In genomic region chr11:97738703-97739102, GRCm38 (mm10) we compare ENCODE assay signal across 13 mouse cellular contexts. TPM values are rescaled to one million over a fixed set of nuclear protein-coding genes. Genes with fewer than 3 reads are reported as not detected.
A peak's percentile ranks its signal among the peaks of the same experiment; 100 is the strongest.
DNase-seq lines count a peak whose midpoint lies in the region; ATAC-seq and TF ChIP-seq lines count a peak whose summit lies in the region.
"Had no signal": no experiment of that assay in that cellular context is flagged by ENCODE, and none has a peak within 500 bp of the region (broad histone marks: within the 10 kb centered on the region; RNA-seq: fewer than 3 reads in every experiment).

No protein-coding gene starts in this region.

- H3K27me3 ChIP-seq in hindbrain, embryonic 11.5 days (ENCODE audit: control insufficient read depth, insufficient read depth, low read length), result no peaks in the 10 kb centered on the region
- H3K27me3 ChIP-seq: embryonic facial prominence, embryonic 12.5 days; heart, embryonic 15.5 days; kidney, embryonic 15.5 days had no signal

- H3K4me2 ChIP-seq in hindbrain, embryonic 11.5 days (replicated peaks; ENCODE audit: low read depth, low read length), result no peak overlapping the region
- H3K4me2 ChIP-seq: embryonic facial prominence, embryonic 12.5 days; heart, embryonic 15.5 days; kidney, embryonic 15.5 days had no signal

- H3K9me3 ChIP-seq in ES-E14 (ENCODE audit: control insufficient read depth, insufficient read depth, low read depth, low read length), result no peaks in the 10 kb centered on the region
- no peaks in the 10 kb centered on the region for H3K9me3 ChIP-seq in hindbrain, embryonic 11.5 days (ENCODE audit: control insufficient read depth, low read length)
- H3K9me3 ChIP-seq: embryonic facial prominence, embryonic 12.5 days; heart, embryonic 15.5 days; kidney, embryonic 15.5 days had no signal

- H3K4me3 ChIP-seq in layer of hippocampus, adult 2 months, result no peak overlapping the region
- no peak overlapping the region for H3K4me3 ChIP-seq in ES-E14 (ENCODE audit: insufficient read depth in 1 of 2, low read depth in 1 of 2, low read length in 2 of 2, poor library complexity in 1 of 2, severe bottlenecking in 1 of 2)
- no peak overlapping the region for H3K4me3 ChIP-seq in hindbrain, embryonic 11.5 days (ENCODE audit: low read depth, low read length)
- H3K4me3 ChIP-seq: embryonic facial prominence, embryonic 12.5 days; heart, embryonic 15.5 days; kidney, embryonic 15.5 days had no signal

- 68% methylated on average over 6 of the region's 6 CpGs for WGBS in hindbrain, embryonic 11.5 days

- no peaks in the 10 kb centered on the region for H3K36me3 ChIP-seq in ES-E14 (ENCODE audit: control insufficient read depth, insufficient read depth, low read length, poor library complexity, severe bottlenecking)
- no peaks in the 10 kb centered on the region for H3K36me3 ChIP-seq in hindbrain, embryonic 11.5 days (ENCODE audit: control insufficient read depth, insufficient read depth, low read length)
- H3K36me3 ChIP-seq: embryonic facial prominence, embryonic 12.5 days; heart, embryonic 15.5 days had no signal

- no peak overlapping the region for H3K9ac ChIP-seq in ES-E14 (ENCODE audit: insufficient read depth, low read depth, low read length, poor library complexity, severe bottlenecking)
- no peak overlapping the region for H3K9ac ChIP-seq in hindbrain, embryonic 11.5 days (ENCODE audit: low read depth, low read length)
- H3K9ac ChIP-seq: embryonic facial prominence, embryonic 12.5 days; heart, embryonic 15.5 days; kidney, embryonic 15.5 days had no signal

- TF ChIP-seq CTCF in layer of hippocampus, adult 2 months (conservative IDR thresholded peaks at IDR 0.05), result peak; percentile 67

- no peak overlapping the region for H3K27ac ChIP-seq in layer of hippocampus, adult 2 months
- no peak overlapping the region for H3K27ac ChIP-seq in ES-E14 (ENCODE audit: insufficient read depth, low read depth, low read length, poor library complexity, severe bottlenecking)
- H3K27ac ChIP-seq in hindbrain, embryonic 11.5 days (ENCODE audit: low read depth, low read length), result no peak overlapping the region
- H3K27ac ChIP-seq: embryonic facial prominence, embryonic 12.5 days; heart, embryonic 15.5 days had no signal

- in situ Hi-C loops in ES-E14 (cut with MboI; ENCODE audit: low sequenced_read_pairs in 2 of 2, unreplicated experiment in 2 of 2), result no loop called here

- no peak for DNase-seq in layer of hippocampus, adult 2 months (ENCODE audit: low spot score in 2 of 2)
- no peak for DNase-seq in layer of hippocampus, adult 9-10 months (ENCODE audit: low spot score)
- DNase-seq in A20 (ENCODE audit: low read depth, low spot score) (peak; percentile 62), ES-E14 (ENCODE audit: low read depth, low spot score) (peak; percentile 47)
- DNase-seq in forelimb bud, embryonic 11.5 days (ENCODE audit: low read depth, low spot score), result peak; percentile 11
- DNase-seq in hindbrain, embryonic 11.5 days (ENCODE audit: low spot score), result no peak
- no peak for DNase-seq in layer of hippocampus, postnatal 10 days (ENCODE audit: low spot score in 2 of 2)
- DNase-seq in adrenal gland, postnatal 4 days (ENCODE audit: low spot score in 2 of 2), result no peak
- DNase-seq: right cerebral cortex, postnatal 14 days had no signal

- H3K4me1 ChIP-seq in ES-E14 (ENCODE audit: control insufficient read depth in 2 of 2, insufficient read depth in 2 of 2, low read length in 2 of 2, poor library complexity in 1 of 2), result peaks cover 0 to 25% of the 10 kb centered on the region in 2 experiments; a peak in 2 of 4 replicates
- H3K4me1 ChIP-seq in hindbrain, embryonic 11.5 days (replicated peaks; ENCODE audit: control insufficient read depth, insufficient read depth, low read length), result peaks cover 8% of the 10 kb centered on the region

- no peak for ATAC-seq in hindbrain, embryonic 11.5 days (ENCODE audit: low FRiP score)
- ATAC-seq: activated CD4-positive, CD25-positive, alpha-beta regulatory T cell, adult 4 months had no signal

TF ChIP-seq in ES-E14, 5 proteins besides CTCF, POLR2A, EP300 and RAD21:
- TF ChIP-seq CHD2 (IDR thresholded peaks at IDR 0.05; ENCODE audit: low read depth, low read length), result no peak
- no peak for TF ChIP-seq ZNF384 (IDR thresholded peaks at IDR 0.05; ENCODE audit: low read depth, low read length)
- TF ChIP-seq HCFC1 (IDR thresholded peaks at IDR 0.05; ENCODE audit: borderline replicate concordance, insufficient read depth, low read length), result no peak
TF ChIP-seq in ES-E14: peak in this region for 0.

RNA-seq across cellular contexts. Expression of gene Pip4k2b, which starts 5.8 kb away (rescaled TPM):
- 100 to 1,000 TPM; 106 to 109 TPM for total RNA-seq in layer of hippocampus, adult 2 months (2021)
- 26.5 and 31.3 TPM in 2 replicates for total RNA-seq in ES-E14 (2012; rRNA removed)
- polyA plus RNA-seq in hindbrain, embryonic 11.5 days (2014; fragmentation: Nextera tagmentation; extraction: Ambion mirVana), result 2.9 and 3.4 TPM in 2 replicates
- total RNA-seq in layer of hippocampus, postnatal 10 days (2021), result 100 to 1,000 TPM; 121 to 138 TPM
- total RNA-seq in adrenal gland, postnatal 4 days (2021), result 10 to 100 TPM; 36.0 to 39.1 TPM

RNA-seq across cellular contexts. Expression of gene Cwc25, which starts 27.7 kb away (rescaled TPM):
- 10 to 100 TPM; 20.1 to 20.6 TPM for total RNA-seq in layer of hippocampus, adult 2 months (2021)
- 14.0 and 18.5 TPM in 2 replicates for total RNA-seq in ES-E14 (2012; rRNA removed)
- 13.1 and 17.0 TPM in 2 replicates for polyA plus RNA-seq in hindbrain, embryonic 11.5 days (2014; fragmentation: Nextera tagmentation; extraction: Ambion mirVana)
- 10 to 100 TPM; 19.5 to 20.6 TPM for total RNA-seq in layer of hippocampus, postnatal 10 days (2021)
- 10 to 100 TPM; 23.0 to 24.5 TPM for total RNA-seq in adrenal gland, postnatal 4 days (2021)

RNA-seq across cellular contexts. Expression of gene Psmb3, which starts 35.5 kb away (rescaled TPM):
- 100 to 1,000 TPM; 128 to 133 TPM for total RNA-seq in layer of hippocampus, adult 2 months (2021)
- 522 and 677 TPM in 2 replicates for total RNA-seq in ES-E14 (2012; rRNA removed)
- 468 and 507 TPM in 2 replicates for polyA plus RNA-seq in hindbrain, embryonic 11.5 days (2014; fragmentation: Nextera tagmentation; extraction: Ambion mirVana)
- total RNA-seq in layer of hippocampus, postnatal 10 days (2021), result 100 to 1,000 TPM; 146 to 170 TPM
- total RNA-seq in adrenal gland, postnatal 4 days (2021), result 100 to 1,000 TPM; 193 to 221 TPM

RNA-seq across cellular contexts. Expression of gene 1700001P01Rik, which starts 37.0 kb away (rescaled TPM):
- 1 to 10 TPM; 1.3 to 2.4 TPM for total RNA-seq in layer of hippocampus, adult 2 months (2021)
- total RNA-seq in ES-E14 (2012; rRNA removed), result 2.3 TPM in 2 replicates
- polyA plus RNA-seq in hindbrain, embryonic 11.5 days (2014; fragmentation: Nextera tagmentation; extraction: Ambion mirVana), result 0.39 and 0.60 TPM in 2 replicates
- total RNA-seq in layer of hippocampus, postnatal 10 days (2021), result under 1 TPM; 0.58 to 0.85 TPM
- total RNA-seq in adrenal gland, postnatal 4 days (2021), result under 1 TPM in 1 of 2 experiments, not detected in 1; 0.87 TPM
- polyA plus RNA-seq: embryonic facial prominence, embryonic 12.5 days had no signal

RNA-seq across cellular contexts. Expression of gene Pcgf2, which starts 38.4 kb away (rescaled TPM):
- total RNA-seq in layer of hippocampus, adult 2 months (2021), result 10 to 100 TPM; 29.1 to 31.1 TPM
- 20.1 and 28.4 TPM in 2 replicates for total RNA-seq in ES-E14 (2012; rRNA removed)
- polyA plus RNA-seq in hindbrain, embryonic 11.5 days (2014; fragmentation: Nextera tagmentation; extraction: Ambion mirVana), result 16.9 and 18.6 TPM in 2 replicates
- 10 to 100 TPM; 51.0 to 52.0 TPM for total RNA-seq in layer of hippocampus, postnatal 10 days (2021)
- 10 to 100 TPM; 69.9 to 71.5 TPM for total RNA-seq in adrenal gland, postnatal 4 days (2021)

Comparison
In these comparisons a context has a peak if more than half of its experiments do, and no peak if none do; other contexts are left out.
1. DNase-seq: peak in A20 (single experiment), ES-E14 (single experiment) and forelimb bud, embryonic 11.5 days (single experiment); none in layer of hippocampus, adult 2 months (0 of 2), layer of hippocampus, adult 9-10 months (single experiment), hindbrain, embryonic 11.5 days (single experiment), layer of hippocampus, postnatal 10 days (0 of 2) and adrenal gland, postnatal 4 days (0 of 2).